Mouse (Mus musculus) CH12F3 (cell line): ENCODE results near the gene Iqgap2.

ENCODE experiments used
- in situ Hi-C: fragments of 300-500 bp; cut with MboI; formaldehyde crosslinking; loops from 2 replicates; pipeline ENCODE4 v1.14.3; 2020; ENCODE audit warnings: low sequenced_read_pairs

Gene Iqgap2

DNA sequence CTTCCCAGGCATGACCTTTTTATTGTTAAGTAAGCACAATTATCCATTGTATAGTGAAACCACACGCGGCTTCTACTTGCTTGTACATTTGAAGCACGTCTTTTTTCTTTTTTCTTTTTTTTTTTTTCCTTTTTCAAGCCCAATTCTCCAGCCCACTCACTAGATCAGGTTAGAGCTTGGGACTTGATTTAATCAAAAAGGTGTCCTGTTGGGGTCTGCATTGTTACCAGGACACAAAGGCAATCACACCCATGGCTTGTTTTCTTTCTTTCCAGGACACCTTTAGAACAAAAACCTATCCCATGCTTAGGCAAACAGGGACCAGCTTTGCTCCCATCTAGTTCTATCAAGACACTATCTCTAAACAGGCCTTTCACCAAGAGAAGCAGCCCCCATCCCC lies 59.0 kb downstream of the Iqgap2 start:
- in situ Hi-C loops = no loop called here

DNA sequence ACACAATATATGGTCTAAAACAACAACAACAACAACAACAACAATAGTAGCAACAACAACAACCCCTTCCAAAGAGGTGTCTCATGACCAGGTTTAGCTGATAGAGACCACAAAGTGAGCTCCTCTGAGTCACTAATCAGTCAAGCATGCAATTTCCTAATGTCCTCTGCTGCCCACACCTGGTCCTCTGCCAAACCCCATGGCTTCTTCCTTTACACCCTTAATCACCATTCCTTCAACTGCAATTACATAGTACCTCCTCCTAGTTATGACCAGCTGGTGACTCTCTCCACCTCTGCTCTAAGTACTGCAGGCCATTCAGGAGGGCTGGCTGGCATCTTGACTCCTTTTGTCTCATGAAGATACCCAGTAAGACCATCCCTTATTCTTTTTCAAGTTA lies 60.0 kb downstream of the Iqgap2 start:
- in situ Hi-C loops = no loop called here

DNA sequence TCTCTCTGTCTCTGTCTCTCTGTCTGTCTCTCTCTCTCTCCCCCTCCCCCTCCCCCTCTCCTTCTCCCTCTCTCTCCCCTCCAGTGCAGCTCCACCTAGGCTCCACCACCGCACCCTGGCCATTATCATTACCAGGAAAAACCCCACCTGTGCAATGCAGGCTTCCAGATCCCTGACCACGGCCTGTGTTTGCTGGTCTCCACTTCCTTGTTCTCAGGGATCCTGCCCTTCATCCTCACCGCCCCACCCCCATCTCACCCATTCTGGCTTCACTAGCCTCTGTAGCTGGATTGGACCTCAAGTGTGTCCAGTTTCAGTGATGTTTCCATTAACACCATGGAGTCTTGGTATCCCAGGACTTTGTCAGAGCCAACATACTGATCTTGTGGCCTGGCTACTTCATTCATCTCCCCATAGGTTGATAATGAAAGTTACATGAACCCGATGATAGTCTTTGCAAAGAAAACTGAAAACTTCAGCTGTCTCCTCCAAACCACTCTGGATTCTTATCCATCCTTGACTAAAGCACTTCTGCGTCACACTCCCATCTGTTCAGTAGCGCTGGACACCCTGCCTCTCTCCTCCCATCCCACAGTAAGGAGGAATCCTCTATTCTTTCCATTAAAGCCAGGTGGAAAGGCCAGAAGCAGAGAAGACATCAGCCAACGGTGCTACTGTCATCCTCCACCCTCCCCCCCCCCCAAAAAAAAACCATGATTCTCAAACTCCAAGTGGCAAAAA lies 62.1 kb downstream of the Iqgap2 start:
- in situ Hi-C loops = no loop called here

DNA sequence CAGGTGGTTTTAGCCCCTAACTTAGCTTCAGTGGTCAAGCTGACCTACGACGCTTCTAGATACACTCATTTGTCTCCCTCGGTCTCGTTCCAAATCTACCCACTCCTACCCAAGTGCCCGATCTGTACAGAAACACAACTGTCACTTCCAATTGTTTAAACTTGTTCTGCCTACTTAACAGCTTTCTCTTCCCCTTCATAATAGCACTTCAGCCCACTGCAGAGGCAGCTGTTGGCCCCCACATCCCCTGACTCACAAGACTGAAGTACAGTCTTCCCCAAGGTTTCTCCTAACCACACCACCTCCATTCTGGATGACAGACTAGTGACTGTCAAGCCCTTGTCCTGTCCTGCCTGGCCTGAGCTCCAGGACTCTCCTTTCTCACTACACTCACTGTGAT lies 63.1 kb downstream of the Iqgap2 start:
- in situ Hi-C loops = no loop called here

DNA sequence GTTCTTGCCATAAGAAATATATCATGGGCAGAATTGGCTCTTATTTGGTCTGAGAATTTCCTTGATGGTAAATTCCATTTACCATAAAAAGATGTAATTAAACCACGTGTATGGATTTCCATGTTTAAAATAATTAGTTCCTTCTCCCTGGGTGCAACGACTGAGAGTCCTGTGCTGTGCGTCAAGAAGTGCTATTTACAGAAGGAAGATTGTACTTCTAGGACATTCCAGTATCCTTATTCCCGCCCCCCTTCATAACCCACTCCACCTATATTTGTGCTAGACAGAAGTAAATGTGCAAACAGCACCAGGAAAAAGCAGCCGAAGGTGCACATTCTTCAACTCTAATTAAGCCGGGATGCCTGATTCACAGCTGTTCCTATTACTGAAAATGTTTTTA lies 65.5 kb downstream of the Iqgap2 start:
- in situ Hi-C loops = no loop called here

DNA sequence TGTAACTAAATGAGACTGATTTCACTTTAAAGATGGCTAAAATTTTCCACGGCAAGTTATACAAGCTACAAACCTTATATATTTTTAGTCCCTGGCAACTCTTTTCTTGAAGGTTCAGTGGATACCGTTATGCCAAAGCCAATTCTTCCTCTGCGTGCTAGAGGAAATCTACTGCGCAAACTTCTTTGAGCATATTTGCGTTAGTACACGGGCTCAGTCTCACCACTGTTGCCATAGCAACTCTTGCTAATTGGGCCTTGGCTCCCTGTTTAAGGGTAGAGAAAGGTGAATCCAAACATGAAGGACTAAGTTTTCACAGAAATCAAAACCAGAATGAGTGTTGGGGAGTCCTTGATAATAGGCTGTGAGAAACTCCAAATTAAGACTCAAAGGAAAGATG lies 68.8 kb downstream of the Iqgap2 start:
- in situ Hi-C loops = no loop called here

DNA sequence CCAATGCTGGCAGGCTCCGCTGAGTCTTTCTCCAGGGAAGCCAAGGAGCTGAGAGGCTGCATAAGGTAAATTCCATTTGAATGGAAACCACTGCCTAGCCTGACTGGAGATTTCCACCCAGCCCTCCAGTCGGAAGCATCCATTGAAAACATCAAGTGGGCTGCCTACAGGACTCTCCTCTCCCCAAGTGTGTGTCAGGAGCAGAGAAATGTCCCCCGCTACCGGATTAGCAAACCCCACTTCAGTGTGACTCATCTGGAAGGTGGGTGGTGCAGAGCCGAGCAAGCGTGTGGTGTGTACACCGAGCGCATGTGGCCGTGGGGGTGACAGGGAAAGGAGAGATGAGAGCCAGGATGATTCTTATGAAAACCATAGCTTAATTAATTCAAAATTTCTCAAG lies 71.7 kb downstream of the Iqgap2 start:
- in situ Hi-C loops = no loop called here

DNA sequence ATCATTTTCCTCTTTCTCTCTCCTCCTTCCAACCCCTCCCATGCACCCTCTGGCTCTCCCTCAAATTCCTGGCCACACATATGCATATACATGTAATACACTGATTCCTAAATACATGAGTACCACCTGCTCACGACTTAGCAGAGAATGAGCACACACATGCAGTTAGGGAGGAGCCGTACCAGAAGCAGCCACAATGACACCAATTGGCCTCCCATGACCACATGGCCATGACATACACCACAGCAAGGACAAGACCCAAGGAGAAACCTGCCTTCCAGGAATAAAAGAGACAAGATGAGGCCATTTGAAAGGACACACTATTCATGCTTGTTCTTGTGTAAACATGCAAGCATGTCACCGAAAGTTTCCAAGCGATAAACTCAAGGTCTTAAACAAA lies 72.8 kb downstream of the Iqgap2 start:
- in situ Hi-C loops = no loop called here

DNA sequence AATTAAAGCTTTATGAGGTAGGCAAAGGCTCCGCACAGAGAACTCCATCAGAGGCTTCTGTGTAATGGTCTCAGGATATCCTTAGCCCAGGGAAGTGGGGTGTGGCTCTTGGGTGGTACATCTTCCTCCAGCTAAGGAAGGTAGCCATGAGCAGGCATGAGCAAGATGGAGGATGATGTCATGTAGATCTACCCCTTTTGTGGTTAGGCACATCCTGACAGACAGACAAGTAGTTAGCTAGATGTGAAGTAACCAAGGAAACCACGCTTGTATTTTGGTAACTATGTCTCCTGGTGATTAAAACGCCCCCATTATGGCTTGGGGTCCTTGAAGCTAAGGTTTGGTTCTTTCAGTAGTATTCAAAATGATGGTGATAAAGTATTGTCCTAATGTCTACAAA lies 78.1 kb downstream of the Iqgap2 start:
- in situ Hi-C loops = no loop called here

DNA sequence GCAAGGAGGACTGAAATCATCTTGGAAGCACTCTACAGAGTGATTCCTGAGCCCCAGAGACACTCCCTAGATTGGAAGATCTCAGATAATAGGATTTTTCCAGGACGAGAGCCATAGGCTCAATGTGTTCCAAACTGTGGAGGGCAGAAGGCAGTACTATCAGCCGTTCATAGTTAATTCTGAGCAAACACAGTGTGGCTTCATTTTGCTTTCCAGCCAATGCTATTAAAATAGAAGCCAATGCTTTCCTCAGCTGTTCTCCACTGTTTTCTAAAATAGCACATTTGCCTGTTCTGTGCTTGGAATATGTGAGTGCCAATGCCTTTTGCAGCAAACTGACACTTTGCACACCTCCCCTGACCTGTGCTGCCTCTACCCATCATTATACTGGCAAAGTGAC lies 80.9 kb downstream of the Iqgap2 start:
- in situ Hi-C loops = no loop called here

DNA sequence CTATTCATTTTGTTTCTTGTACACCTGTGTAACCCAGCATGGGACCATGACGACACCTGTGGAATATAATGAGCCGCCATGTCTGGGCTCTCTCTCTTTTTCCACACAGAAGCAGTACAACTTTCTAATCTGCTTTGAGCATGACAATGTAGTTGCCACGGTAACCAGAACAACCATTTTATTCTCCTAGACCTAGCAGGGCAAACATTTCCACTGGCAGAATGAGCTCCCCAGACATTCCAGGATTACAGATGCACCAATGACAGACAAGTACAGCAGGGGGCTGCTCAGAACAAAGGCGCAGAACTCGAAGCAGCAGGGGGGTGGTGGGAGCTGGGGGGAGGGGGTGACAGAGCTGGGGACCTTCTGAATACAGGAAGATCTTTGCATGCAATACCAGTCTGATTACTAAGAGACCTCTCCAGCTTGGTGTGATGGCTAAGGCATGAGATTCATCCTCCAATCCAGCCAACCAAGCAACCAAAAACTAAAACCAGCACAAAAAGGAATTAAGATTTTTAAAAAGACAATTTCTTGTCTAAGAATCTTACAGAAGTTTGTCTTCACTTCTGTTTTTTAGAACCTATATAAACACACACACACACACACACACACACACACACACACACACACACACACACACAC lies 84.5 kb downstream of the Iqgap2 start:
- in situ Hi-C loops = no loop called here

DNA sequence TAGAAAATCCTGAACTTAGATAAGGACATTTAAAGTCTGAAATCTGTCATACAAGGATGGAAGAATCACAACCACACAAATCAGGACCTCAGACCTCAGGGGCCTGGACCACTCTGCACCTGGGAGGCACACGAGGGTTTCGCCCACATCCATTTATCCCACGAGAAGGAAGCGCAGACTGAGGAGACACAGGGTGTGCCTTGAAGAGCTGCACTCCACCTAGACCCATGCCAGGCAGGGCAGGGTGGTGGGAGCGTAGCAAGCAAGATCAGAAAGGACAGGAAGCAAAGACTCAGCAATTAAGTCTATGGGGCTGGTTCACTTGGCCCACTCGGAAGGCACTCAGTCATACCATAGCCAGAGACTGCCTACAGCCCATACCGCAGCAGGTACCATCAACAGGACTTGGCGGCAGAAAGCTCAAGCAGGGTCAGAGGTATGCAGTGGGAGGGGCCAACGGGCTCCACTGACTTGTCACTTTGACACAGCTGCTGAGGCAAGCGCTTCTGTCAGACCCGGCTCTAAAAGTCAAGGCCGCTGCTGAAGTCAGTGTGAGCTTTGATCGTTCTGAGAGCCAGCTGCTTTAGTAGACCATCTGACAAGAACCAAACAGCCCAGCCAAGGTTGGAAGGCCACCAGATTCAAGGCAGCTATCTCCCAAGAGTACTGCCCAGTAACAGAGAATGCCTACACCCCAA lies 86.1 kb downstream of the Iqgap2 start:
- in situ Hi-C loops = no loop called here

DNA sequence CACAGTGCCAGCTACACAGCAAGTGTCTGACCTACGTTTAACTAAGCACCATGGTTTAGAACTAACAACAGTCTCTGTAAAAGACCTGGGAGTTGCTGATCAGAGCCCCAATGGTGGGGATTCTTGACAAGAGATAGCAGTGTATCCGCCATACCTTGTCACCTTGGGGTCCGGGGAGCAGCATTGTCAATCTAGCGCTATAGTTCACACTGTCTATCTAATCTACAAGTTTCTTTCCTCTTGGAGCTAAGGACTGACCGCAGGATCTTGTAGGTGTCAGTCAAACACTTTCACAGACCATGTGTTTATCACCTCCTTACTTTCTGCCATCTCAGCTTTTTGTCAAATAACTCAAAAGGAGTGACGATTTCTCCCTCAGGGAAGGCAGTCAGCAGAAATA lies 87.6 kb downstream of the Iqgap2 start:
- in situ Hi-C loops = no loop called here

DNA sequence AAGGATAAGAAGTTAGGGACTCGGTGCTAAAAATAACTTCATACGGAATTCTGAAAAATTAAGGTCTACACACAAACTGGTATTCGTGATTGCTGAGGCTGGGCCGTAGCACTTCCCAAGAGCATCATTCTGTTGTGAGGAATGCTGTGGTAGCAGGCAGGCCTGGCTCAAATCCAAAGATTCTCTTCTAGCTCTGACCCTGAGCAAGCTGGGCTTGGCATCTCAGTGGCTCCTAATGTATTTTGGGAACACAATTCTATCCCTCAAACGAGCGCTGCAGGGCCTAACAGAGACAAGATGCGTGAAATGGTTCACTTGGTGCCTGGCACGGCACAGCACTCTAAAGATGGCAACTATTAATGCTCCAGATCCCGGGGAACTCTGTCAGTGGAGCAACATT lies 90.8 kb downstream of the Iqgap2 start:
- in situ Hi-C loops = no loop called here

DNA sequence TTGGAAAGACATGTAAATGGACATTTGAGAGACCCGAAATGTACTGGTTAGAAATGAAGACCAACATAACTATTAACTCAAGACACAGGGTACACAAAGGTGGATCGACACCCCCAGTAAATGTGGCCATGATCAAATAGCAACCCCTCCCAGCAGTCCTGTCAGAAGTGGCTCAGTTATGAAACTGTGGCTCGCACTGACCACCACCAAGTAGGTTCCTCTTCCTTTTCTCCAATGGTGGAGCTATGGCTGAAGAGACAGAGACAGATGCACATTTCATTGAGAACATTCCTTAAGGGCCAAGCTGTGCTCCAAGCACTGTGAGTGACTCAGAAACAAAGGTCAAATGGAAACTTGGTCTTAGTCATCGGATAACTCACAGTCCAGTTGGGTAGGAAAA lies 92.4 kb downstream of the Iqgap2 start:
- in situ Hi-C loops = no loop called here

DNA sequence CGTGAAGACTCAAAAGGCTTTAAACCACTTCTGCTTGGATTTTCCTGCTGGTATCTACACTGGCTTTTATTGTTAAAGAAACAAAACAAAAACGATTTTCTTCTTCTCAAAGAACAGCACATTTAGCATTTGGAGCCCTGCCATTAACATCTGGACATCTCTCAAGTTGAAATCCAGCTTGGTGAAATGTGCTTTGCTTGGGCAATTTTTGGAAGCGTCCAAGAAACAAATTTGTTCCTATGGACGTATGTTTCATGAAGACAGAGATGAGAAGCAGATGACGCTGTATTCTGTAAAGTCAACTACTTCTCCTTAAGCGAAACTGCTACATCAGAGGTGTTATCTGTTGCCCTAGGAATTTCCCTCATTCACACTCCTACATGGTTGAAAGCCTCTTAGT lies 93.0 kb downstream of the Iqgap2 start:
- in situ Hi-C loops = no loop called here

DNA sequence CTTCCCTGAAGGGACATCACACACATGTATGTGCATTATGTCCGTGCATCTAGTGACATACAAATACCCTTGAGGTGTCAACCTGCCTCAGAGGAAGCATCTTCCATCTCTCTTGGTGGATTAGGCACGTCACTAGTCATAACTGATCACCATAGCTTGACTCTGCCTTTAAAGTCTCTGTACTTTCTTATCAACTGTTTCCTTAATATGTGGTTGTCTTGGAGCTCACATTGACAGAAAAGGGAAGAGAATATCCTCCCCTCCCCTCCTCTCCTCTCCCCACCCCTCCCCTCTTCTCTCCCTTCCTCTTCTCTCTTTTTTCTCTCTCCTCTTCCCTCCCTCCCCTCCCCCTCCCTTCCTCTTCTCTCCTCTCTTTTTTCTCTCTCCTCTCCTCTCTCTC lies 94.2 kb downstream of the Iqgap2 start:
- in situ Hi-C loops = no loop called here

DNA sequence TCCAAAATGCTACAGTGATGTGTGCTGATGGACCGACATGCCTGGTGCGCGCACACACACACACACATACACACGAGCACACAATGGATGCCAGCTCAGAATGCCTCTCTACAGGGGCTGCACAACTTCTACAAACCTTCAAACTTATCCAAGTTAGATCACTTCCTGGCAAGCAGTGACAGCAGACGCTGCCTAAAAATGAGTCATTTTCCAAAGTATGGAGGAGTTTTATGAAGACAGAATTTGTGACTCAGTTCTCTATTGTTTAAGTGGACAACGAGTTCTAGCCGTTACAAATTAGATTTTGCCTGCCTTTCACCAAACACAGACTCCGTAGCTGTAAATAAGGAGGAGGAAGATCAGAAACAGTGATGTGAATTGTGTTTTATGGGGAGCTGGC lies 97.4 kb downstream of the Iqgap2 start:
- in situ Hi-C loops = no loop called here

DNA sequence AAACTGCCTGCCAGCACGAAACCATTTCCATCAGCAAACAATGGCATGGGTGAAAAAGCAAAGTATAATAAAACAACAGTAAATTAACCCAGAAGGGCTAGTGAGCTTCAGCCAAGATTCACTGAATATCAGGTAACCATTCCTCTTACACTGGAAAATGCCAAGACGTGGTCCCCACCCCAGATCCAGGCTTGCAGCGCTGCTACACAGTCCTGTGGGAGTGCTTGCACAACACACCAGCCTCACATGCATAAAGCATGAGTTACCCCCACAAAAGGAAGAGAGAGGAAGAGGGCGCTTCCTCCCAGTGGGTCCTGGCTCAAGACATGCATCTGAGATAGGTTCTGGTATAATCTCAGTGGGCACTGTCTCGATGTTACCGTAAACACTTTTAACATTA lies 100.8 kb downstream of the Iqgap2 start:
- in situ Hi-C loops = no loop called here

DNA sequence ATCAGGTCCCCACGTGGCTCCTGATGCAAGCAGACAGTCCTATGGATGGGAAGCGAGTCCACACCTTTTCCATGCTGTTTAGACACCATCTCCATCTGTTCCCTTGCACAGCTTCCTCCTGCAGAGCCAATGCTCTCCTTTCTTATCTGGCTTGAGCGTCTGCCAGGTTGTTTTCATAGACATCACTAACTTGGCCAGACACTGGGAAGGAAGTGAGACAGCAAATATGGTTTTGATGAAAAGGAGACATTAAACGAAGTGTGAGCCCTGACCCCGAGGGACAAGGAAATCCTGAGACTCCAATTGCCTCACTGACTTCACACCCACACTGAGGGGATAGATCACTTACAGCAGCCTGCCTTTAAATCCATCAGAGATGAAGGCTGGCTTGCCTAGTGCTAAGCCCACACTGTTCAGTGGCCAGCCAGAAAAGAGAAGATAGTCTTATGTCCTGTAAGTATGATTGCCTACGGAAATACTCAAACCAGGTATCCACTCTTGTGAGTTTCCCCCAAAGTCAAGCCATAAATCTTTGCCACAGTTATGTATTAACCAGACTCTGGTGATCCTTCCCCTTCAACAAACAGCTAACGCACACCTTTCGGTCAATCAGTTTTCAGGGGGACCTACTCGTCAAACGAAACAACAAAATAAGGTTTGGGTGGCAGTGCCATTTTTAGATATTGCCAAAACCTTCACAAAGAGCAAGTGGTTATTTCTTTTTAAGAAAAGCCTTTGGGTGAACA lies 102.9 kb downstream of the Iqgap2 start:
- in situ Hi-C loops = no loop called here

DNA sequence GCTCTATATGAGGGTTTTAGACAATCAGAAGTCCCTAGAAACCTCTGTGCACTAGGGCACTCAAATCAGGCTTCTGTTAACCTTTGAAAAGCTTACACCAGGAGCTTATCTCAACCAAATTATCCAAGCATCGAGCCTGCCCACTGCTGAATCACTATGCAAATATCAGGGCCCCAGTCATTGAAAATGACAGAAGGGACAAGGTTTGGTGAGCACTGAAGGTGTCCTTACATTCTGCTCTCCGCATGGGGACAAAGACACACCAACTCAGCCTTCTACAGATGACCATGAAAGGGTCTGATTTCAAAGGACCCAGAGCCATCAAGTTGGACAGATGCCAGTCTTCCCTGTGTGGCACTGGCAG lies 108.8 kb downstream of the Iqgap2 start:
- in situ Hi-C loops = no loop called here
